In genomic region chr13:37312951-37313350, GRCm38 (mm10) we compare ENCODE assay signal across 8 mouse cellular contexts. TPM values are rescaled to one million over a fixed set of nuclear protein-coding genes. Genes with fewer than 3 reads are reported as not detected.
DNase-seq lines count a peak whose midpoint lies in the region; ATAC-seq lines count a peak whose summit lies in the region.

No protein-coding gene starts in this region.

- no peak overlapping the region for H3K9ac ChIP-seq in hindbrain, embryonic 11.5 days (ENCODE audit: low read depth, low read length)
- no peak overlapping the region for H3K9ac ChIP-seq in midbrain, embryonic 12.5 days (replicated peaks)

- no peak overlapping the region for H3K4me3 ChIP-seq in hindbrain, embryonic 11.5 days (ENCODE audit: low read depth, low read length)
- no peak overlapping the region for H3K4me3 ChIP-seq in midbrain, embryonic 12.5 days

- no peak overlapping the region for H3K27ac ChIP-seq in hindbrain, embryonic 11.5 days (ENCODE audit: low read depth, low read length)
- H3K27ac ChIP-seq in midbrain, embryonic 12.5 days (replicated peaks), result no peak overlapping the region

- DNase-seq in frontal cortex, adult 2 months (ENCODE audit: extremely low spot score in 1 of 2, low spot score in 1 of 2), result no peak
- peak; percentile 1 for DNase-seq in R1 (ENCODE audit: low read depth, low spot score)
- peak; percentile 3 for DNase-seq in hindbrain, embryonic 11.5 days (ENCODE audit: low spot score)
- DNase-seq in testis, postnatal 10 days (ENCODE audit: low spot score), result no peak
- no peak for DNase-seq in retina, postnatal 1 day
- DNase-seq in cerebellum, adult 18-20 months, result no peak

- peak; percentile 10 for ATAC-seq in frontal cortex, adult (ENCODE audit: low TSS enrichment)
- no peak for ATAC-seq in hindbrain, embryonic 11.5 days (ENCODE audit: low FRiP score)
- ATAC-seq in midbrain, embryonic 12.5 days (ENCODE audit: low FRiP score, low read depth), result peak; percentile 7; the same call in 1 of the 2 replicates

- H3K36me3 ChIP-seq in hindbrain, embryonic 11.5 days (ENCODE audit: control insufficient read depth, insufficient read depth, low read length), result no peaks in the 10 kb centered on the region
- no peaks in the 10 kb centered on the region for H3K36me3 ChIP-seq in midbrain, embryonic 12.5 days

- H3K27me3 ChIP-seq in hindbrain, embryonic 11.5 days (ENCODE audit: control insufficient read depth, insufficient read depth, low read length), result no peaks in the 10 kb centered on the region
- H3K27me3 ChIP-seq in midbrain, embryonic 12.5 days, result peaks cover 26% of the 10 kb centered on the region

- no peaks in the 10 kb centered on the region for H3K9me3 ChIP-seq in hindbrain, embryonic 11.5 days (ENCODE audit: control insufficient read depth, low read length)
- H3K9me3 ChIP-seq in midbrain, embryonic 12.5 days, result no peaks in the 10 kb centered on the region

- no peak overlapping the region for H3K4me2 ChIP-seq in hindbrain, embryonic 11.5 days (replicated peaks; ENCODE audit: low read depth, low read length)
- H3K4me2 ChIP-seq in midbrain, embryonic 12.5 days (replicated peaks), result peak overlapping the region; percentile 29

- no peaks in the 10 kb centered on the region for H3K4me1 ChIP-seq in hindbrain, embryonic 11.5 days (replicated peaks; ENCODE audit: control insufficient read depth, insufficient read depth, low read length)
- H3K4me1 ChIP-seq in midbrain, embryonic 12.5 days, result peaks cover 21% of the 10 kb centered on the region

- 24% methylated on average over 4 of the region's 4 CpGs for WGBS in hindbrain, embryonic 11.5 days
- 31% methylated on average over 4 of the region's 4 CpGs for WGBS in midbrain, embryonic 12.5 days

RNA-seq across cellular contexts. Expression of gene Ly86, which starts 32.1 kb away (rescaled TPM):
- polyA plus RNA-seq in frontal cortex, adult 2 months (2012; rRNA removed), result 18.7 and 27.2 TPM in 2 replicates
- 7.2 and 8.6 TPM in 2 replicates for polyA plus RNA-seq in hindbrain, embryonic 11.5 days (2014; fragmentation: Nextera tagmentation; extraction: Ambion mirVana)
- polyA plus RNA-seq in midbrain, embryonic 12.5 days (2016; fragmentation: Nextera tagmentation; extraction: Ambion mirVana), result 5.4 and 5.8 TPM in 2 replicates

Comparison
In these comparisons a context has a peak if more than half of its experiments do, and no peak if none do; other contexts are left out.
1. DNase-seq: peak in R1 (single experiment) and hindbrain, embryonic 11.5 days (single experiment); none in frontal cortex, adult 2 months (0 of 2), testis, postnatal 10 days (single experiment), retina, postnatal 1 day (single experiment) and cerebellum, adult 18-20 months (0 of 2).